Mouse (Mus musculus) left cerebral cortex, postnatal 25 days (tissue): ENCODE measurements around the gene Abhd6. TPM values are rescaled to one million over a fixed set of nuclear protein-coding genes. Genes with fewer than 3 reads are reported as not detected.
A peak's percentile ranks its signal among the peaks of the same experiment; 100 is the strongest.
"Not testable (repeated sequence)": the region's sequence is repeated elsewhere in the genome, so short reads cannot be mapped to it uniquely, and the experiment has no call there.

Source experiments
- DNase-seq, 2 experiments: peaks; one replicate each; pipeline ENCODE4 v3.0.0; 2022; ENCODE audit warnings: low spot score in 2 of 2, mixed read lengths in 1 of 2
- intact Hi-C: fragments of 180-260 bp; cut with DNase I; formaldehyde crosslinking; loops from one replicate; pipeline ENCODE4 v1.15.1; 2025
- total RNA-seq, 2 experiments: library from RNA; stranded (reverse); gene quantifications; 2 replicates each; pipeline ENCODE4 v1.2.3; 2021

Gene Abhd6
- total RNA-seq, 2 experiments from 2014 or later: 71.1 to 80.6 TPM

GRCm38 (mm10) chr14:7994271-7994767 lies 8.4 kb upstream of the Abhd6 start, which contains the start of gene Dnase1l3:
Dnase1l3 (minus strand) TSS chr14:7994573.
- intact Hi-C loops: no loop called here
- peak in 1 of 2 experiments; percentile 38 for DNase-seq

DNA sequence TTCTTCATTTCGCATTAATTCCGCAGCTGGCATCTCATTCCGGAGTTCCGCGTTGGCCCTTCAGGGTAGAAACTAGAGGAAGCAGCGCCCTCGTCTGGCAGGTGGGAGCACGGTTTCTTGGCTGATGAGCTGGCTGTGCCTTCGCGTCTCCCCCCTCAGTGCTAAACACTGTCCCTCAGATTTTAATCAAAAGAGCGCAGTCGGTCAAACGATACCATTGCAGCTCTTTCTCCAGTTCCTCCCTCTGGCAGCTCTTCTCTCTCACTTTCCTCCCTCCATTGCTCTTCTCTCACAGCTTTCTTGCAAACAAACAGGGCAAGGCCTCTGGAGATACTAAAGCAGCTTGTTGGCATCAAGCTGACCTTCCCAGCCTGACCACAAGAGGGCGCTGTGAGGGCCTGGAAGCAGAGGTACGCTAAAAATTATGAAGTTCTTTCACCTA lies 5.4 kb upstream of the Abhd6 start:
- peak; percentile 91 to 93 for DNase-seq
- intact Hi-C loops: loop anchor here (1.0 kb wide), 3 partner anchors 33 to 180 kb away; partner anchors contain the start of gene Flnb

DNA sequence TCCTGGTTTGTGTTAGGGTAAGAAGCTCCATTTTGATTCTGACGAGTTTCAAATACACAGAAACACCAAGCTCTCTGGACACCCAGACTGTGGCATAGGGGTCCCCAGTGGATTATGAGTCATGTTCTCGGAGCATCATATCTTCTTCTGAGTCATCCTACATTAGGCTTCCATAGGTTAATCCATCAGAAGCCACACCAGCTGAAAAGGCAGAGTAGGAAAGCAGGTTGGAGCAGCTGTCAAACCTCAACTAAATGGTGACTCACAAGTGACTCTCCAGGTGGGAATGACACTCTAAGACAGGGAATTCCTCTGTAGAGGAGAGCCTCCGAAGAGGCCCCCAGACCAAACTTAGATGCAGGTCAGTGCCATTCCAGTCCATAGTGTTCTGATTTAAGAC lies 3.7 kb upstream of the Abhd6 start:
- DNase-seq: no peak
- intact Hi-C loops: no loop called here

DNA sequence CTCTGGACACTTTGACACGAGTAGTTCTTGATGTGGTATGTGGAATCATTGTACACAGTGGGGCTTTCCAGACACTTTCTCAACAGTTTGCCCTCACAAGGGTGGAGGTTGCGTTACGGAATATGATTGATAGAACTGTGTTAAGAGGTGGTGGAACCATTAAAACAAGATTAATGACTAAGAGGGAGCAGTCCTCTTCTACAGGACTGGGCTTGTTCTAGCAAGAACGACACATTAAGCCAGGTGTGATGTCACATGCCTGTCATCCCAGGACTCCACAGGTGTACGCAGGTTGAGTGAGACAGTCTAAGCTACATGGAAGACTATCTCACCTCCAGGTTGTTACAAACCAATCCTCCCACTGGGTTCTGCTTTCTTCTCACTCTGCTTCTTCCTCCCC lies 3.3 kb upstream of the Abhd6 start:
- no peak for DNase-seq
- intact Hi-C loops: no loop called here

GRCm38 (mm10) chr14:8000247-8000646 lies 2.5 kb upstream of the Abhd6 start:
- no peak for DNase-seq
- intact Hi-C loops: loop anchor here (5.0 kb wide), 2 partner anchors 62 to 172 kb away; partner anchors contain the start of gene Pdhb

DNA sequence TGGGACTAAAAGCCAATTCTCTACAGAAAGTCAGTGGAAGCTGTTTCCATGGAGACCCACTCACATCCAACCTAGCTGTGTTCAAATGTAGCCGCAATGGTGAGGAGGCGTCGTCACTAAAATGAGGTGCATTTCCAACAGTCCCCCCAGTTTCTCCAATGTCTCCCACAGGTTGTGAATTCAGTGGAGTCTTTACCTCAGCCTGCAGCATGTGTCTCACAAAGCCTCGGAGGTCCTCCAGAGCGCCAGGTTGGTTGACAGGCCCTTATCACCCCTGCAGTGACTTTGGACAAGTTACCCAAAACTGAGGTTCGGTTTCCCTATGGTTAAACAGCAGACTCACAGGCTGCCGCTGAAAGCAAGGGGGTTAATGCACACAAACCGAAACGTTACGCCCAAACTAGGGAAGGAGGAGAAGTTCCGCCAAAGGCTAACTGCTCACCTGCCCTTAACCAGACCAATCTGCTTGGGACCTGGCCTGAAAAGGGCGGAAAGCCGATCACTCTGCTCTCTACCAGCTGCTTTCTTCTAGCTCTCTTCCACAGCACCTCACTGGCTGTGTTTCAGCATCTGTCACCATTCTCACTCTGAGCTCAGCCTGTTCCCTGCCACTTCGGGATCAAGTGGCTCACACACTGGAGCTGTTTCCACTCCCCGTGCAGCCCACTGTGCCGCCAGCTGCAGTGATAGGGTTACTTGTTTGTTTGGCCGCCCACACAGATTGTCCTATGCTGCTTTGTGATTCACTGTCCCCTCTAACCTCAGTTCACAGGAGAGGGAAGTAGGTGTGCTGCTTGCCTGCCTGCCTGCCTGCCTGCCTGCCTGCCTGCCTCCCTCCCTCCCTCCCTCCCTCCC lies 1.6 kb upstream of the Abhd6 start:
- DNase-seq: peak; percentile 55 to 85
- intact Hi-C loops: loop anchor here (5.0 kb wide), 2 partner anchors 61 to 171 kb away; partner anchors contain the start of gene Pdhb

GRCm38 (mm10) chr14:8003093-8003670 lies 480 bp downstream of the Abhd6 start:
- DNase-seq: peak in 1 of 2 experiments; percentile 66
- intact Hi-C loops: loop anchor here (2.0 to 5.0 kb wide), 3 partner anchors 30 to 169 kb away; partner anchors contain the start of gene Pdhb

DNA sequence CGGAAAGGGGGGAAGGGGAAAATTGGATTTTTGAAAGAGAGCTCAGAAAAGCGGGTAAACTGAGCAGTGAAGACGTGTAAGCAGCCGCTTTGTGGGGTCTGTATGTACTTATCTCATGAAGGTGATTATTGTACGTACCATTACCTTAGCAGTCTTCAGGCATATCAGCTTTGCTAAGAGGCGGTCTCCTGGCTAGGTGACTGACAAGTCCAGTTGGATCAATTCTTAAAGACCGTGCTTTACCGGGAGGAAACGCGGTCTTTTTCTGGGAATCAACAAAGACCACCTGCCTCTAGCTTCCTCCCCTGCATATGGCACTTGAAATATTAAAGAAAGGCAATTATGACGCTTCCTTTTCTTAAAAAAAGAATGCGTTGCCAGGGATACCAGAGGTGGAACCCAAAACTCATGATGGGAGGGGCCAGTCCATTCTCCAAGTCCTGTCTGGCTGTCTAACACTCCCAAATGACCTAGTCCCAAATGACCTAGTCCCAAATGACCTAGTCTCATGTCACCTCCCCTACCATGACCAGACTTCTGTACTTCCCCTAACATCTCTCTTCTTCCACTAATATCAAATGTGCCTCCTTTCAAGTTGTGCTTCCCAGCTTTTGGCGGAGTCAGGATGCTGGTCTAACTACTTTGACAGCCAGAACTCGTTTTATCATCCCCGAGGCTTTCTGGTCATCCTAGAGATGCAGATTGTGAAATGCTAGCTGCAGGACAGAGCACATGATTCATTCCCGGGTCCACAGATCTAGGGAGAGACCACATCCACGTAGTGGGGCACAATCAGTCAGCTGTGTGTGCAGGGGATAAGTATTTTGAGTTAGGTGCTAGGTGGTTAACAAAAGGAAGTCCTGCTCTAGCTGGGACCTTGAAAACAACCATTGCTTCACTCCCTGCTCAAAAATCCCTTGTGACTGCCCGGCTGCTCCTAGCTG lies 1.3 kb downstream of the Abhd6 start:
- intact Hi-C loops: loop anchor here (2.0 to 5.0 kb wide), 3 partner anchors 29 to 168 kb away; partner anchors contain the start of gene Pdhb
- DNase-seq: peak in 1 of 2 experiments; percentile 36

DNA sequence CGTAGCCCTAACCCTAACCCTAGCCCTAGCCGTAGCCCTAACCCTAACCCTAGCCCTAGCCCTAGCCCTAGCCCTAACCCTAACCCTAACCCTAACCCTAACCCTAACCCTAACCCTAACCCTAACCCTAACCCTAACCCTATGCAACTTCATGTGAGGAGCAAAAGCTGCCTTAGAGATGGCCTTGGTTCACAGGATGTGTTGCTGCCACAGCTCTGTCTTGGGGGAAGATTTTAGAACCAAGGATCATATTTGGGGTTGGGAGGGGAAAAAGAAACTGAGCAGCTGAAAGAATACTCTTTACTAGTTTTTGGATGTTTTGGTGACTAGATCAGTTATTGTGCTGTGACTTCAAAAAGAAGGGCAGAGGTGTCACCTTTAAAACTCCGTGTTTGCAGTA lies 3.4 kb downstream of the Abhd6 start:
- intact Hi-C loops, DNase-seq: not testable (repeated sequence)

DNA sequence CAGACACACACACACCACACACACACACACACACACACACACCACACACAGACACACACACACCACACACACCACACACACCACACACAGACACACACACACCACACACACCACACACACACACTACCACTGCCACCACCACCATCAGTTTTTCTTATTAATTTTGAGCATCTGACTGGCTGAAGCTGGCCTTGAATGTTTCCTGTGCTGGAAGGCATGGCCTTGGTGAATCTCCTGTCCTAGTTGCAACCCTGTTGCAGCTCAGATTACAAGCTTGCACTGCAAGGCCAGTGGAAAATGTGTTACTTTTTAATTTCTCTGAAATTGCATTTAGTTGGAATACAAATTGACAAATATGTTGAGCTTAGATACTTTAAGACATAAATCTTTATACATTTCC lies 4.4 kb downstream of the Abhd6 start:
- intact Hi-C loops: no loop called here
- DNase-seq: no peak

- DNase-seq: no peak
- intact Hi-C loops: no loop called here
Measured at GRCm38 (mm10) chr14:8007486-8007885, 4.8 kb downstream of the Abhd6 start.

DNA sequence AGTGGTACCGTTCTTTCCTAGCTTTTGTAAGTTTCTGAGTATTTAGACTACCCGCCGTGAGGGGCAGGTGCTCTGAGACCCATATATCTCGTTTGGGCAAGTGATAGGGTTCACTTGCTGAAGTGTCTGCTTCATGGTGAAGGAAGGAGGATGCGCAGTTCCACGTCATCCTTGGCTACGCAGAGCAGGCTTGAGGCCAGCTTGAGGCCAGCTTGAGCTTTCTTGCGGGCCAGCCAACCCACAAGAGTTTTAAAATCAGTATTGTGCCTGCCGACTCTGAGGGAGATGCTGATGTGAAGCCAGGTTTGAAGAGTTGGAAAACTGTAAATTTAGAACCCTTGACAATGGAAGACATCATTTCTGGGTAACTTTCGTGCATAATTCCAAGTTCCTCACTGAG lies 5.2 kb downstream of the Abhd6 start:
- intact Hi-C loops: no loop called here
- peak in 1 of 2 experiments; percentile 67 for DNase-seq

- intact Hi-C loops: no loop called here
- DNase-seq: no peak
Measured at GRCm38 (mm10) chr14:8011297-8011696, 8.6 kb downstream of the Abhd6 start.

GRCm38 (mm10) chr14:8011938-8012337 lies 9.2 kb downstream of the Abhd6 start:
- DNase-seq: no peak
- intact Hi-C loops: no loop called here

DNA sequence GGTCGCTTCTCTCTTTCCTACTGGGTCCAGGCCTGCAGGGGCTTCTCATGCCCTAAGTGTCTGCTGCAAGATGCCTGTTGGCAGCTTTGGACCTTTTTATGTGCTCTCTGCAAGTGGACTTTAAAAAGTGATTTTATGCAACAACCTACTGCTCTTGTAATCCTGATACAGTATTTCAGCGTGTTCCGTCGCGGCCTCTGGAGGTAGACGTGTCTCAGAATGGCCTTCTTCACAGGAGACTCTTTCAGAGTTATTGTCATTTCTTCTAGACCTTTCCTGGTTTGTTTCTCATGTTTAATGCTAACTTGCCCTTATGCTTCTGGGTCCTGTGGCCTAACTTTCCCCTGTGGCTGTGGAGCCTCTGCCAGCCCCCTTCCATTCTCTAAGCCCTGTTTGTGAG lies 13.1 kb downstream of the Abhd6 start:
- DNase-seq: no peak
- intact Hi-C loops: no loop called here

DNA sequence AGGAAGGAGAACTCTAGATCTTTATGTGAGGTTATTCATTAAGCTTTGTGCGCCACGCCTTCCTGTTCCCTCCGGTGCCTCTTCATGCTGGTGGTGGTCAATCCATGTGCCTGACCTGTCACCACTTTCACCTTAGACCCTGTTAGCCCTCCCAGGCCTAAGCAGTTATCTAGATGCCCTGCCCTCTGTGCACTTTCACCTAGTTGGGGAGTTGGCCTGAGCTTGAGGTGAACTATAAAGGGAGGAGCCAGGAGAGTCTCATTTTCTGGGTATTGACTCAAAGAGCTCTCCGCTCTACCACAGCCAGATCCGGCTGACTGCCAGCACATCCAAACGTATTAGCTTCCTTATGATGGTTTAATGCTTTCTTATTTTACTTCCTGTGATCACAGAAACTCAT lies 13.6 kb downstream of the Abhd6 start:
- intact Hi-C loops: no loop called here
- no peak for DNase-seq

- intact Hi-C loops: no loop called here
- no peak for DNase-seq
Measured at GRCm38 (mm10) chr14:8016951-8017350, 14.2 kb downstream of the Abhd6 start.

DNA sequence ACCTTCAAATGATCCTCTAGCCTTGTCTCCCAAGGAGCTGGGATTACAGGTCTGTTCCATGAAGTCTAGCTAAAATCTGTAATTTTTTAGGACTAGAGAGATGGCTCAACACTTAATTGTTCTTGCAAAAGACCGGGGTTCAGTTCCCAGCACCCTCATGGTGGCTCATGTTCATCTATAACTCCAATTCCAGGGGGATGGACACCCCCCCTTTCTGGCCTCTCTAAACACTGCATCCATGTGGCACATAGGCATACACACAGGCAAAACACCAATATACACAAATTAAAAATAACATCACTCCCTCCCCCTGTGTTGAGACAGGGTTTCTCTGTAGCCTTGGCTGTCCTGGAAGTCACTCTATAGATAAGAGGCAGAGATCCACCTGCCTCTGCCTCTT lies 17.3 kb downstream of the Abhd6 start:
- intact Hi-C loops: no loop called here
- DNase-seq: no peak

DNA sequence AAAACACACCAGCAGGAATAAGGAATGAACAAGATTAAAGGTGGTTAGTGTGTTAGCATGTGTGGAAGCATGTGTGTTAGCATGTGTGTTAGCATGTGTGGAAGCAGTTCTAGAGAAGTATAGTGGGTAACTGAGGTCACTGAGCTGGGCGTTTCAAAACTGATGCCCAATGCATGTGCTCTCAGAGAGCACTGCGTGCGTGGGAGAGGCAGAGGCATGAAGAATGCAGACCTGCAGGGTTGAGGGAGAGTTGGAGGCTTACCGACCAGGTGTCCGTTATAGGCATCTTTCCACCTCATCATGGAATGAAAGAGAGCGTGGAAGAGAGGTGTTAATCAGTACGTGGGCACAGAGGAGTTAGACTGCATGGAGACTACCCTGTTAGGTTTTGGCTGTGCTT lies 17.8 kb downstream of the Abhd6 start:
- DNase-seq: no peak
- intact Hi-C loops: no loop called here
